Mouse (Mus musculus) cortical plate, adult 2 months (tissue): ENCODE data around the gene Tep1.

Experiments
- CTCF ChIP-seq: fragments of 200-500 bp; IDR thresholded peaks from 2 replicates; pipeline ENCODE4 v1.5.1; 2011; ENCODE audit warnings: mild to moderate bottlenecking, control low read depth, low read length; ENCODE audit not compliant: insufficient read depth; ENCODE audit errors: extremely low read depth
- POLR2A ChIP-seq: fragments of 200-500 bp; IDR thresholded peaks from 2 replicates; pipeline ENCODE4 v1.6.1; 2011; ENCODE audit warnings: mild to moderate bottlenecking, low read length, control low read depth; ENCODE audit not compliant: insufficient read depth; ENCODE audit errors: extremely low read depth

- TF ChIP-seq POLR2A (no peak), CTCF (no peak)
These were observed 25.8 kb upstream of the Tep1 start for GRCm38 (mm10) chr14:50895985-50896746.
